Mouse (Mus musculus) MEL (cell line): Measurements from ENCODE around the gene Lcn8.

ENCODE experiments used
- CHD1 ChIP-seq: IDR thresholded peaks from 2 replicates; pipeline ENCODE4 v1.6.1; 2012; ENCODE audit warnings: low read depth, mild to moderate bottlenecking, inconsistent platforms, low read length, improper control_type of control experiment
- CTCF ChIP-seq, 3 experiments: IDR thresholded peaks in 2 of 3; conservative IDR thresholded peaks in 1 of 3; 2 replicates each; pipeline ENCODE4 v1.5.1; 2011 to 2012; ENCODE audit warnings: low read length in 3 of 3, low read depth in 2 of 3, mild to moderate bottlenecking in 2 of 3, improper control_type of control experiment in 1 of 3, inconsistent platforms in 1 of 3, mixed read lengths in 1 of 3, moderate library complexity in 1 of 3; ENCODE audit not compliant: control insufficient read depth in 1 of 3, insufficient read depth in 1 of 3, poor library complexity in 1 of 3, severe bottlenecking in 1 of 3
- MAFK ChIP-seq: IDR thresholded peaks from 2 replicates; pipeline ENCODE4 v1.6.1; 2011; ENCODE audit warnings: low read depth, mild to moderate bottlenecking, low read length, improper control_type of control experiment, borderline replicate concordance
- MAX ChIP-seq: IDR thresholded peaks from 2 replicates; pipeline ENCODE4 v1.6.1; 2011; ENCODE audit warnings: low read length, improper control_type of control experiment
- MYC ChIP-seq: IDR thresholded peaks from 2 replicates; pipeline ENCODE4 v1.6.1; 2011; ENCODE audit warnings: low read depth, mild to moderate bottlenecking, low read length, improper control_type of control experiment, moderate library complexity
- POLR2A ChIP-seq, 2 experiments: IDR thresholded peaks; 2 replicates each; pipeline ENCODE4 v1.6.1; 2011 to 2012; ENCODE audit warnings: low read length in 2 of 2, mild to moderate bottlenecking in 2 of 2, control low read depth in 1 of 2, improper control_type of control experiment in 1 of 2, low read depth in 1 of 2, moderate library complexity in 1 of 2; ENCODE audit not compliant: control insufficient read depth in 1 of 2, insufficient read depth in 1 of 2, poor library complexity in 1 of 2
- POLR2AphosphoS5 ChIP-seq: IDR thresholded peaks from 2 replicates; pipeline ENCODE4 v1.6.1; 2012; ENCODE audit warnings: low read depth, borderline replicate concordance, mild to moderate bottlenecking, inconsistent platforms, low read length, moderate library complexity, mixed read lengths
- RCOR1 ChIP-seq: IDR thresholded peaks from 2 replicates; pipeline ENCODE4 v1.6.1; 2012; ENCODE audit warnings: low read depth, mild to moderate bottlenecking, inconsistent platforms, low read length, improper control_type of control experiment

DNA sequence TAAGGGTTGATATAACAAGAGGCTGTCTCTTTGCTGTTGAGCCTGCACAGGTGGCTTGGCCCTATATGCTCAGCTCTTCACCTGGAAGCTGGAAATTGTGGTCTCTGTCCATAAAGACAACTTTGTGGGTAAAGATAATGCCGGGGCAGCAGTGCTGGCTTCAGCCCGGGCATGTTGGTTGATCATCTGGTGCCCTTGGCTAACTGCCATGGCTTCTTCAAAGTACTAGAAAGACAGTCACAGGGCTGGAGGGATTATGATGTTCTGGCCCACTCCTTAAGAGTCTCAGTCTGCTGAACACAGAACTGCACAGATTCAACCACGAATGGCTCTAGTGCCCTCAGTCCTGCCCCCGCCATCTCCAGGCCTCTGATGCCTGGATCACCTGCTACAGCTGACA, 4.3 kb downstream of the Lcn8 start:
- TF ChIP-seq POLR2AphosphoS5 (no peak), MAX (no peak), RCOR1 (no peak), MAFK (no peak), CTCF (IDR thresholded peaks at IDR 0.05 in 2 of 3, conservative IDR thresholded peaks at IDR 0.05 in 1 of 3; ENCODE audit: control insufficient read depth in 1 of 3, insufficient read depth in 1 of 3, low read depth in 2 of 3, low read length in 3 of 3, poor library complexity in 1 of 3, severe bottlenecking in 1 of 3) (no peak), MYC (no peak), POLR2A (IDR thresholded peaks at IDR 0.05; ENCODE audit: control insufficient read depth in 1 of 2, insufficient read depth in 1 of 2, low read depth in 1 of 2, low read length in 2 of 2, poor library complexity in 1 of 2) (no peak), CHD1 (no peak)
